Mouse (Mus musculus): ENCODE measurements around the gene Nos1. TPM values are rescaled to one million over a fixed set of nuclear protein-coding genes. Genes with fewer than 3 reads are reported as not detected.

Nos1 gene
- polyA plus RNA-seq, 1 experiment from 2014 or later, result not detected

GRCm38 (mm10) chr5:117995372-117995901 is 214.6 kb downstream of the Nos1 start:
- no peak for ATAC-seq (replicated peaks; ENCODE audit: insufficient number of reproducible peaks, low FRiP score, low TSS enrichment)
- Histone ChIP-seq H3K9me3 (replicated peaks; ENCODE audit: control insufficient read depth, low read length) (no peaks in the 10 kb centered on the region), H3K27me3 (ENCODE audit: control insufficient read depth, insufficient read depth, low read length) (no peaks in the 10 kb centered on the region), H3K36me3 (ENCODE audit: control insufficient read depth, insufficient read depth, low read length) (peaks cover 30% of the 10 kb centered on the region), H3K27ac (ENCODE audit: low read depth, low read length) (no peak overlapping the region), H3K4me2 (no peak overlapping the region), H3K9ac (ENCODE audit: low read depth, low read length) (no peak overlapping the region), H3K4me3 (ENCODE audit: low read depth, low read length) (no peak overlapping the region), H3K4me1 (ENCODE audit: control insufficient read depth, insufficient read depth, low read length) (peaks cover 14% of the 10 kb centered on the region)
- 87% methylated on average over 8 of the region's 8 CpGs for WGBS (ENCODE audit: insufficient replicate concordance)

- H3K27me3 ChIP-seq (ENCODE audit: control insufficient read depth, insufficient read depth, low read length), result no peaks in the 10 kb centered on the region
- no peak for ATAC-seq (replicated peaks; ENCODE audit: insufficient number of reproducible peaks, low FRiP score, low TSS enrichment)
- H3K4me3 ChIP-seq (ENCODE audit: low read depth, low read length), result no peak overlapping the region
- peaks cover 34% of the 10 kb centered on the region for H3K36me3 ChIP-seq (ENCODE audit: control insufficient read depth, insufficient read depth, low read length)
- 80% methylated on average over 6 of the region's 6 CpGs for WGBS (ENCODE audit: insufficient replicate concordance)
- H3K4me1 ChIP-seq (ENCODE audit: control insufficient read depth, insufficient read depth, low read length), result peaks cover 14% of the 10 kb centered on the region
- no peak overlapping the region for H3K4me2 ChIP-seq
- H3K9me3 ChIP-seq (replicated peaks; ENCODE audit: control insufficient read depth, low read length), result no peaks in the 10 kb centered on the region
- no peak overlapping the region for H3K27ac ChIP-seq (ENCODE audit: low read depth, low read length)
- H3K9ac ChIP-seq (ENCODE audit: low read depth, low read length), result no peak overlapping the region
These were observed 215.1 kb downstream of the Nos1 start for GRCm38 (mm10) chr5:117995911-117996310.

GRCm38 (mm10) chr5:117996581-117996980 is 215.7 kb downstream of the Nos1 start:
- Histone ChIP-seq H3K36me3 (ENCODE audit: control insufficient read depth, insufficient read depth, low read length) (peaks cover 35% of the 10 kb centered on the region), H3K9ac (ENCODE audit: low read depth, low read length) (no peak overlapping the region), H3K27ac (ENCODE audit: low read depth, low read length) (no peak overlapping the region), H3K4me2 (no peak overlapping the region), H3K9me3 (replicated peaks; ENCODE audit: control insufficient read depth, low read length) (no peaks in the 10 kb centered on the region), H3K4me3 (ENCODE audit: low read depth, low read length) (no peak overlapping the region), H3K27me3 (ENCODE audit: control insufficient read depth, insufficient read depth, low read length) (no peaks in the 10 kb centered on the region), H3K4me1 (ENCODE audit: control insufficient read depth, insufficient read depth, low read length) (peaks cover 14% of the 10 kb centered on the region)
- no peak for ATAC-seq (replicated peaks; ENCODE audit: insufficient number of reproducible peaks, low FRiP score, low TSS enrichment)
- 83% methylated on average over 6 of the region's 6 CpGs for WGBS (ENCODE audit: insufficient replicate concordance)

GRCm38 (mm10) chr5:117997434-117997970 is 216.7 kb downstream of the Nos1 start:
- H3K4me1 ChIP-seq (ENCODE audit: control insufficient read depth, insufficient read depth, low read length), result peaks cover 14% of the 10 kb centered on the region
- WGBS (ENCODE audit: insufficient replicate concordance), result 32% methylated on average over 10 of the region's 10 CpGs
- H3K27me3 ChIP-seq (ENCODE audit: control insufficient read depth, insufficient read depth, low read length), result no peaks in the 10 kb centered on the region
- no peak overlapping the region for H3K27ac ChIP-seq (ENCODE audit: low read depth, low read length)
- H3K9ac ChIP-seq (ENCODE audit: low read depth, low read length), result peak overlapping the region; percentile 44; the same call in 1 of the 2 replicates
- H3K9me3 ChIP-seq (replicated peaks; ENCODE audit: control insufficient read depth, low read length), result no peaks in the 10 kb centered on the region
- peaks cover 34% of the 10 kb centered on the region for H3K36me3 ChIP-seq (ENCODE audit: control insufficient read depth, insufficient read depth, low read length)
- H3K4me2 ChIP-seq, result no peak overlapping the region
- H3K4me3 ChIP-seq (ENCODE audit: low read depth, low read length), result no peak overlapping the region
- ATAC-seq (replicated peaks; ENCODE audit: insufficient number of reproducible peaks, low FRiP score, low TSS enrichment), result peak; percentile 44; the same call in 1 of the 2 replicates

GRCm38 (mm10) chr5:117999061-117999460 is 218.2 kb downstream of the Nos1 start:
- ATAC-seq (replicated peaks; ENCODE audit: insufficient number of reproducible peaks, low FRiP score, low TSS enrichment), result no peak
- Histone ChIP-seq H3K9ac (ENCODE audit: low read depth, low read length) (no peak overlapping the region), H3K9me3 (replicated peaks; ENCODE audit: control insufficient read depth, low read length) (no peaks in the 10 kb centered on the region), H3K27ac (ENCODE audit: low read depth, low read length) (no peak overlapping the region), H3K4me2 (no peak overlapping the region), H3K36me3 (ENCODE audit: control insufficient read depth, insufficient read depth, low read length) (peaks cover 40% of the 10 kb centered on the region), H3K4me1 (ENCODE audit: control insufficient read depth, insufficient read depth, low read length) (peaks cover 14% of the 10 kb centered on the region), H3K4me3 (ENCODE audit: low read depth, low read length) (no peak overlapping the region), H3K27me3 (ENCODE audit: control insufficient read depth, insufficient read depth, low read length) (no peaks in the 10 kb centered on the region)
- WGBS (ENCODE audit: insufficient replicate concordance), result 81% methylated on average over 7 of the region's 7 CpGs

GRCm38 (mm10) chr5:117999584-117999983 is 218.8 kb downstream of the Nos1 start:
- ATAC-seq (replicated peaks; ENCODE audit: insufficient number of reproducible peaks, low FRiP score, low TSS enrichment), result no peak
- no peaks in the 10 kb centered on the region for H3K9me3 ChIP-seq (replicated peaks; ENCODE audit: control insufficient read depth, low read length)
- no peaks in the 10 kb centered on the region for H3K27me3 ChIP-seq (ENCODE audit: control insufficient read depth, insufficient read depth, low read length)
- H3K27ac ChIP-seq (ENCODE audit: low read depth, low read length), result no peak overlapping the region
- H3K4me1 ChIP-seq (ENCODE audit: control insufficient read depth, insufficient read depth, low read length), result peaks cover 14% of the 10 kb centered on the region
- 80% methylated on average over 11 of the region's 11 CpGs for WGBS (ENCODE audit: insufficient replicate concordance)
- no peak overlapping the region for H3K9ac ChIP-seq (ENCODE audit: low read depth, low read length)
- no peak overlapping the region for H3K4me3 ChIP-seq (ENCODE audit: low read depth, low read length)
- no peak overlapping the region for H3K4me2 ChIP-seq
- H3K36me3 ChIP-seq (ENCODE audit: control insufficient read depth, insufficient read depth, low read length), result peaks cover 38% of the 10 kb centered on the region

- Histone ChIP-seq H3K27ac (ENCODE audit: low read depth, low read length) (no peak overlapping the region), H3K9me3 (replicated peaks; ENCODE audit: control insufficient read depth, low read length) (no peaks in the 10 kb centered on the region), H3K36me3 (ENCODE audit: control insufficient read depth, insufficient read depth, low read length) (peaks cover 34% of the 10 kb centered on the region), H3K4me2 (no peak overlapping the region), H3K27me3 (ENCODE audit: control insufficient read depth, insufficient read depth, low read length) (no peaks in the 10 kb centered on the region), H3K4me1 (ENCODE audit: control insufficient read depth, insufficient read depth, low read length) (peaks cover 11% of the 10 kb centered on the region), H3K4me3 (ENCODE audit: low read depth, low read length) (no peak overlapping the region), H3K9ac (ENCODE audit: low read depth, low read length) (no peak overlapping the region)
- 44% methylated on average over 9 of the region's 9 CpGs for WGBS (ENCODE audit: insufficient replicate concordance)
- ATAC-seq (replicated peaks; ENCODE audit: insufficient number of reproducible peaks, low FRiP score, low TSS enrichment), result no peak
These were observed 221.2 kb downstream of the Nos1 start for GRCm38 (mm10) chr5:118002059-118002458.

GRCm38 (mm10) chr5:118004619-118005018 is 223.8 kb downstream of the Nos1 start:
- whole genome bisulfite sequencing (ENCODE audit: insufficient replicate concordance), result 78% methylated on average over 8 of the region's 8 CpGs
- Histone ChIP-seq H3K27me3 (ENCODE audit: control insufficient read depth, insufficient read depth, low read length) (no peaks in the 10 kb centered on the region), H3K9ac (ENCODE audit: low read depth, low read length) (no peak overlapping the region), H3K4me3 (ENCODE audit: low read depth, low read length) (no peak overlapping the region), H3K4me2 (no peak overlapping the region), H3K27ac (ENCODE audit: low read depth, low read length) (no peak overlapping the region), H3K9me3 (replicated peaks; ENCODE audit: control insufficient read depth, low read length) (no peaks in the 10 kb centered on the region), H3K36me3 (ENCODE audit: control insufficient read depth, insufficient read depth, low read length) (peaks cover 34% of the 10 kb centered on the region), H3K4me1 (ENCODE audit: control insufficient read depth, insufficient read depth, low read length) (no peaks in the 10 kb centered on the region)
- ATAC-seq (replicated peaks; ENCODE audit: insufficient number of reproducible peaks, low FRiP score, low TSS enrichment), result no peak

GRCm38 (mm10) chr5:118005728-118006127 is 224.9 kb downstream of the Nos1 start:
- H3K27ac ChIP-seq (ENCODE audit: low read depth, low read length), result no peak overlapping the region
- H3K4me3 ChIP-seq (ENCODE audit: low read depth, low read length), result no peak overlapping the region
- no peaks in the 10 kb centered on the region for H3K9me3 ChIP-seq (replicated peaks; ENCODE audit: control insufficient read depth, low read length)
- 83% methylated on average over 1 of the region's 1 CpGs for WGBS (ENCODE audit: insufficient replicate concordance)
- H3K4me2 ChIP-seq, result no peak overlapping the region
- H3K36me3 ChIP-seq (ENCODE audit: control insufficient read depth, insufficient read depth, low read length), result peaks cover 31% of the 10 kb centered on the region
- no peaks in the 10 kb centered on the region for H3K4me1 ChIP-seq (ENCODE audit: control insufficient read depth, insufficient read depth, low read length)
- H3K9ac ChIP-seq (ENCODE audit: low read depth, low read length), result no peak overlapping the region
- no peak for ATAC-seq (replicated peaks; ENCODE audit: insufficient number of reproducible peaks, low FRiP score, low TSS enrichment)
- no peaks in the 10 kb centered on the region for H3K27me3 ChIP-seq (ENCODE audit: control insufficient read depth, insufficient read depth, low read length)
